Mouse (Mus musculus) heart, embryonic 10.5 days (tissue): ENCODE data around the gene Tmem221. TPM values are rescaled to one million over a fixed set of nuclear protein-coding genes. Genes with fewer than 3 reads are reported as not detected.
"Not testable (repeated sequence)": the region's sequence is repeated elsewhere in the genome, so short reads cannot be mapped to it uniquely, and the experiment has no call there.

Experiments
- DNase-seq: peaks from one replicate; pipeline ENCODE4 v3.0.0-alpha.2; 2017; ENCODE audit warnings: low spot score
- H3K27ac ChIP-seq: fragments of 300-500 bp; sonication (generic); 2 replicates; pipeline ENCODE4 v1.5.1; 2016; ENCODE audit warnings: mild to moderate bottlenecking
- H3K27me3 ChIP-seq: fragments of 300-500 bp; sonication (generic); 2 replicates; pipeline ENCODE4 v1.6.1; 2016; ENCODE audit warnings: mild to moderate bottlenecking; ENCODE audit not compliant: poor library complexity, insufficient read depth, severe bottlenecking
- H3K36me3 ChIP-seq: fragments of 300-500 bp; sonication (generic); 2 replicates; pipeline ENCODE4 v1.6.1; 2016; ENCODE audit warnings: mild to moderate bottlenecking, moderate library complexity
- H3K4me1 ChIP-seq: fragments of 300-500 bp; sonication (generic); 2 replicates; pipeline ENCODE4 v1.6.1; 2016; ENCODE audit warnings: mild to moderate bottlenecking
- H3K4me3 ChIP-seq: fragments of 300-500 bp; sonication (generic); 2 replicates; pipeline ENCODE4 v1.5.1; 2016; ENCODE audit warnings: mild to moderate bottlenecking, moderate library complexity
- H3K9me3 ChIP-seq: fragments of 300-500 bp; sonication (generic); 2 replicates; pipeline ENCODE4 v1.6.1; 2016; ENCODE audit warnings: mild to moderate bottlenecking, moderate library complexity
- WGBS: fragments of 180-500 bp; shearing (Covaris S2); methylation state at CpG from one replicate; pipeline ENCODE4 v1.1.7; 2016; 5-methylcytosine and 5-hydroxymethylcytosine counted together
- polyA plus RNA-seq: library from polyadenylated mRNA; unstranded; fragments of >200 nt; fragmentation: Nextera tagmentation; extraction: Ambion mirVana; gene quantifications from 2 replicates; pipeline ENCODE4 v1.2.1, GENCODE M21; 2016

Gene Tmem221
- polyA plus RNA-seq, 1 experiment from 2014 or later: 0.97 TPM

DNA sequence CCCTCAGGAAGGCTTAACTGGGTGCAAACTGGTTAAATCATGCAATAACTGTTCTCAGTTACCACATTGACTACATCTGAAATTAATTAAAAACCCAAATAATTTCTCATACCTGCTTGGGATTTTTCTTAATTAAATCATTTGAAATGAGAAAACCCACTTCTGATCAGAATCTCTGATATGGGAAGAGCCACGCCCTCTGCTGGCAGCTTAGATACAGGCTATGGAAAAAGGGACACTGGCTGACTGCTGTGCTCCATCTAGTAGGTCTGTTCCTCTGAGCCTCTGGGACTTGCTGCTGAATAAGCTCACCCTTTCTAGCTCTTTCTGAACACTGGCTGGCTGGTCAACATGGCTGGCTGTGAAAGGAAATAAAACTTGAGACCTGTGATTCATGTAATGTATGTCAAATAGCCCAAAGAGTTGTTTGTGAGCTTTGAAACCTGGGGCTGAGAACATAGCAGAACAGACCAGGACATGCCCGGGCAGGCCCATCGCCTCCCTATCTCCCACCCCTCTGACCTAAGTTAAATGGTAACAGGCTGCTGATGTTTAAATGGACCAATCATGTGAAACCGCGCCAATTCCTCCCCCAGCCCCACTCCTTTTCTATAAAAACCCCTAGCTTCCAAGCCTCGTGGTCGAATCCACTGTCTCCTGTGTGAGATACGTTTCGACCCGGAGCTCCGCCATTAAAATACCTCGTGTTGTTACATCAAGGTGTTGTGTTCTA, 27.8 kb downstream of the Tmem221 start:
- not testable (repeated sequence) for H3K4me3 ChIP-seq, H3K27ac ChIP-seq, H3K9me3 ChIP-seq, DNase-seq, H3K36me3 ChIP-seq
- WGBS: 70% methylated on average over 6 of the region's 12 CpGs
- H3K4me1 ChIP-seq: peaks cover 36% of the 10 kb centered on the region
- peaks cover 23% of the 10 kb centered on the region for H3K27me3 ChIP-seq

DNA sequence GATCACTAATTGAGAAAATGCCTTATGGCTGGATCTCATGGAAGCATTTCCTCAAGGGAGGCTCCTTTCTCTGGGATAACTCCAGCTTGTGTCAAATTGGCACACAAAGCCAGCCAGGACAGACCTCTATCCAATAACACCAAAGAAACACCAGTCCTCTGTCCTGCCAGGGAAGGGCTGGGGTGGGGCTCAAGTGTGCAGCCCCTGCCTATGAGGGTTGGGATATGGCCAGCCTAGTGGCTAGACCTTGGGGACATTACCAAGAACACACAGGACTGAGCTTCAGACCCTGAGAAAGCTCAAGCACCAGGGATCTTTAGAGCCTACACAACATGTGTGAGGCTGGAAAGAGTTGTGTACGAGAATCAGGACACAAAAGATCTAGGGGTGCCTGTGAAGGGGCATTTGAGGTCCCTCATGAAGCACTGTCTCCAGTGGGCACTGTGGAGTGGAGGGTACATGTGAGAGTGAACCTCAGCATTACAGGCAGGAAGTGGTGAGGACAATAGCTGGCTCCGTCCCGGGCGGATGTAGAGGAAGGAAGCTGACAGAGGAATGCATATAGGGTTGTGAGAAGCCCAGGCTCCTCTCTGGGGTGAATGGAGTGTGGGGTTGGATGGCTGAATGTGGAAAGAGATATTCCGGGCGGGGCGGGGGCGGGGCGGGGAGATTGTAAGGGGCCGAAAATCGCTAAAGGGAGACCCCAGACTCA, 30.2 kb downstream of the Tmem221 start:
- Histone ChIP-seq H3K4me3 (0 out of 2 replicates have a peak overlapping the region, but pooled peaks have one; percentile 1), H3K36me3 (no peaks in the 10 kb centered on the region), H3K9me3 (no peaks in the 10 kb centered on the region), H3K27me3 (peaks cover 40% of the 10 kb centered on the region), H3K27ac (peak overlapping the region; percentile 82), H3K4me1 (peaks cover 37% of the 10 kb centered on the region)
- WGBS: 66% methylated on average over 11 of the region's 11 CpGs
- DNase-seq: no peak

DNA sequence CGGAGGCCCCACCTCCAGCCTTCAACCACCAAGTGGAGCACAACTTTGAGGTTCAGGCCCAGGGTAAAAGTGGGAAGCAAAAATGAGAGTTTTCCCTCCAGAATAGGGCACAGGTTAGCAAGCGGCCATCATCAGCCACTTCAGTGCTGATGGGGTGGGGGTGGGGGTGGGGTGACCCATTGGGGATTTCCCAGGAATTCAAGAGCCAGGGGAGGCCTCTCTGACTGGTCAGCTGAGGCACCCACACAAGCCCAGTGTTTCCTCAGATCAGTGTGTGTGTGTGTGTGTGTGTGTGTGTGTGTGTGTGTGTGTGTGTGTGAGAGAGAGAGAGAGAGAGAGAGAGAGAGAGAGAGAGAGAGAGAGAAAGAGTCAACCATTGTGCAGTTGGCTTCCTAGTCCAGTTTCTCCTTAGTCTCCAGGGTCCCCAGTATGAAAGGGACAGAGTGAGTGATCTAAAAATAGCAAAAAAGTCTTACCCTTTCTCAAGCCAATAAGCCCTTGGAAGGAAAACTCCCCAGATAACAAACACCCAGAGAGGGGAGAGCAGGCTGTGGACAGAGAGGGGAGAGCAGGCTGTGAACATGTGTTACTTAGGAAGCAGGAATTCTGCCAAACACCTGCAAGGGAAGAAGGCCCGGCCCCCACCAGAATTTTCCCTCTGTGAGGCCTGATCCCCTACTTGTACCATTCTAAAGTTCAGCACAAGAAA, 31.4 kb downstream of the Tmem221 start:
- Histone ChIP-seq H3K4me3 (no peak overlapping the region), H3K9me3 (no peaks in the 10 kb centered on the region), H3K36me3 (no peaks in the 10 kb centered on the region), H3K27me3 (peaks cover 49% of the 10 kb centered on the region), H3K4me1 (peaks cover 40% of the 10 kb centered on the region), H3K27ac (peak overlapping the region; percentile 72)
- WGBS: 29% methylated on average over 3 of the region's 3 CpGs
- DNase-seq: no peak

DNA sequence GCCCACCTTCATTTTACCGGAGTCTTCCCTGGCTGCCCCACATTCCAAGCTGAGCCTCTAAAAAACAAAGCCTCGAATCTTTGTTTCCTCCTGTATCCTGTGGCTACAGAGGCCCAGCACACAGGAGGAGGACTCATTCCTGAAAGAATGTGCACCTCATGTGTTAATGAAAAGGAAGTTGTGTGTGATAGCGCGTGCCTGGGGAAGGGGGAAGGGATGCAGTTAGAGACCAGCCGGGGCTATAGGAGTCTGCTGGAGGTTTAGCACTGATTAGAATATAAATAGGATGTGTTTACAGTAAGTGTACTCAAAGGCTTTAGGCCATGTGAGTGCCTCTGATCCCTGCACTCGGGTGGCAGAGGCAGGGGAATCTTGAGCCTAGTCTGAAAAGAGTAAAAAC, 32.4 kb downstream of the Tmem221 start:
- H3K4me3 ChIP-seq: no peak overlapping the region
- H3K36me3 ChIP-seq: no peaks in the 10 kb centered on the region
- H3K27me3 ChIP-seq: peaks cover 51% of the 10 kb centered on the region
- no peaks in the 10 kb centered on the region for H3K9me3 ChIP-seq
- H3K27ac ChIP-seq: peak overlapping the region; percentile 84
- no peak for DNase-seq
- peaks cover 50% of the 10 kb centered on the region for H3K4me1 ChIP-seq
- 4% methylated on average over 6 of the region's 6 CpGs for WGBS

DNA sequence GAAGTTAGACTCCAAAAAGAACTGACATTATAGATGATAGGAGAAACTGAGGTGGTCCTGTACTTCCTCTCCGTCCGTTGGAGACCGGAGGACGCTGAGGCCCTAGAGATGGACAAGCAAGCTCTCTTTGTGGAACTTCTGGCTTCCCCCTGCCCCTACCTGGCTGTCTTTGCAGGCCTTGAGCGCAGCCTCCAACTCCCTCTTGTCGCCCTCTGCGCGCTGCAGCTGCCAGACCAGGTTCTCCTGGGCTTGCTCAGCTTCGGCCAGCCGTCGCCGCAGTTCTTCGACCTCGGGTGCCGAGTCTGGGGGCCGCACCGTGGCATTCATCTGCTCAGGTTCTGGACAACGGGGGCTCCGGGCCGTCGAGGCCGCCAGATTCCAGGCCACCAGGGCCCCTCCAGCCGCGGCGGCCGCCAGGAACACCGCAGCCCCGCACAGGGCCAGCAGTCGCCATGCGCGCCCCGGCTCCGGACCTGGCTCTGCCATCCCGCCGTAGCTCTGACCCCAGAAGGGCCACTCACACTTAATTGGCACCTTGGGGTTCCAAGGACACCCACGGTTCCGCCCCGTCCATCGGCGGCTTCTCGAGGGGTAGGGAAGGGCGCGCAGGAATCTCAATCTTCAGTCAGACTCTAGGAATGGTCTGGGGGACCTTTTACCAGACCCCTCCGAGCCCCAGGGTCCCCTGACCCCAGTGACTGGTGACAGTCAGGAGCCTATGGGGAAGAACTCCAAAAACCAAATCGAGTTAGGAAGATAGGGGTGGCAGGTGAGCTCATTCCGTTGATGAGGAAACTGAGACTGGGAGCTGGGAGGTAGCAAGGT, 33.2 kb downstream of the Tmem221 start, which contains the start of gene Ccdc194:
Gene Ccdc194 (minus strand): TSS at position 486 of the 825 bp plus-strand sequence.
- H3K27me3 ChIP-seq: peaks cover 55% of the 10 kb centered on the region
- H3K27ac ChIP-seq: peak within 1 kb of the TSS; percentile 84
- WGBS: 6% methylated on average over 46 of the region's 46 CpGs

DNA sequence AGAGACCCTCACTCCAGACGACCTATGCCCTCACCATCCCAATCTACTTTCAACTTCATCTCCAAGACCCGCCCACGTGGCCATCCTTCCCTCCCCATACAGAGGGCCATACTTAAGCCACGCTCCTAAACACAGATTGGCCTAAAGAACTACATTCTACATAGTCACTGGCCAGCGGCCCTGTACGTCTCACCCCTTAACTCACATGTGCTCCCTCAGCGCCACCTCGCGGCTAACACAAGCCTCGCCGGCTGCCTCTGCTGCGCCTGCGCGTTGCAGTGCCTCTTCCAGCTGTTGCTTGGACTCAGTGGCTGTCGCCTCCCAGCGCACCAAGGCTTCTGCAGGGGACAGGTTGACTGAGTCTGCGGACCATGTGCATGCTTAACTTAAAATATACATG, 37.0 kb downstream of the Tmem221 start:
- no peaks in the 10 kb centered on the region for H3K9me3 ChIP-seq
- DNase-seq: peak; percentile 96
- no peaks in the 10 kb centered on the region for H3K36me3 ChIP-seq
- H3K4me3 ChIP-seq: peak overlapping the region; percentile 27; the same call in 1 of the 2 replicates
- peaks cover 42% of the 10 kb centered on the region for H3K4me1 ChIP-seq
- H3K27ac ChIP-seq: peak overlapping the region; percentile 22; the same call in 1 of the 2 replicates
- 6% methylated on average over 17 of the region's 17 CpGs for WGBS
- peaks cover 45% of the 10 kb centered on the region for H3K27me3 ChIP-seq

More for the DNA sequence above, 33.2 kb downstream of the Tmem221 start, which contains the start of gene Ccdc194:
- Histone ChIP-seq H3K4me3 (peak within 1 kb of the TSS; percentile 54), H3K9me3 (no peaks in the 10 kb centered on the region), H3K4me1 (peaks cover 52% of the 10 kb centered on the region), H3K36me3 (no peaks in the 10 kb centered on the region)
- no peak for DNase-seq

DNA sequence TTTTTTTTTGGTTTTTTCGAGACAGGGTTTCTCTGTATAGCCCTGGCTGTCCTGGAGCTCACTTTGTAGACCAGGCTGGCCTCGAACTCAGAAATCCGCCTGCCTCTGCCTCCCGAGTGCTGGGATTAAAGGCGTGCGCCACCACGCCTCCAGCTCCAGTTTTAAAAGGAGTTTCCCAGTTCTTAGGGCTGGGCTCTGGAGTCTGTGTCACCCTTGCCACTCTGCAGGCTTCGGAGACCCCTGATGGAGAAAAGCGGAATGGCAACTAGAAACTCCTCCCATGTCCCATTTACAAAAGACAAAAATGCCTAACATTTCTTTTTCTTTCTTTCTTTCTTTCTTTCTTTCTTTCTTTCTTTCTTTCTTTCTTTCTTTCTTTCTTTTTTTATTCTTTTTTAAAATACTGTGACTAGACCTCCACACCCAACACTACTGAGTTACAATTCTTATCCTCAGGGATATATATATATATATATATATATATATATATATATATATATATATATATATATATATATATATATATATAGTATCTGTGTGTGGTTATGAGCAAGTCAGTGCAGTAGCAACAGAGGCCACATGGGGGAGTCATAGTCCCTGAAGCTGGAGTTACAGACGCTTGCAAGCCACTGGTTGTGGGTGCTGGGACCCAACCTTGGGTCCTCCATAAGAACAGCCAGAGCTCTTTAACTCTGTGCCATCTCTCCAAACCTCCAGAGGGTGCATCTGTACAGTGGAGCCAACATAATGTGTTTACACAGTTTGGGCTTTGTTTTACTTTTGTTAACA, 39.4 kb downstream of the Tmem221 start:
- H3K27ac ChIP-seq, H3K9me3 ChIP-seq, DNase-seq, H3K4me3 ChIP-seq, H3K36me3 ChIP-seq: not testable (repeated sequence)
- peaks cover 27% of the 10 kb centered on the region for H3K4me1 ChIP-seq
- peaks cover 21% of the 10 kb centered on the region; the same call in 1 of the 2 replicates for H3K27me3 ChIP-seq
- 41% methylated on average over 10 of the region's 10 CpGs for WGBS

DNA sequence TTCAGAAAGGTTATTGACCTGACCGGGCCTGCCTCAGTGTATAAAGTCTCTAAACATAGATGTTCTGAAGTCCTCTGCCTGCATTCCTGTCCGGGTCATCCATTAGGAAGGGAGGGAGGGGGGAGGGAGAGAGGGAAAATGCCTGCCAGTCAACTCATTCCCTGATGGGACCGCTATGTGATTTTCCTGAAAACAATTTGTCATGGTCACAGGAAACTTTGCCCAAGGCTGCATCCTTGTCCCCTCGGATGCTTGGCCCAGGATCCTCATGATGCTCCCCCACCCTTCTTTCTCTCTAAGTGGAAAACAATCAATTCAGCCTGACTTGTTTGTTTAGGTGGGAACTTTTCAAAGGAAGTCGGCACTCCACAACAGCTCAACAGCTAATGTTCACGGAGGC, 41.9 kb downstream of the Tmem221 start:
- Histone ChIP-seq H3K27ac (peak overlapping the region; percentile 38; the same call in 1 of the 2 replicates), H3K36me3 (no peaks in the 10 kb centered on the region), H3K4me1 (peaks cover 28% of the 10 kb centered on the region), H3K27me3 (0 out of 2 replicates have a peak, but pooled peaks cover 9% of the 10 kb centered on the region), H3K9me3 (no peaks in the 10 kb centered on the region), H3K4me3 (no peak overlapping the region)
- 14% methylated on average over 6 of the region's 6 CpGs for WGBS
- no peak for DNase-seq

DNA sequence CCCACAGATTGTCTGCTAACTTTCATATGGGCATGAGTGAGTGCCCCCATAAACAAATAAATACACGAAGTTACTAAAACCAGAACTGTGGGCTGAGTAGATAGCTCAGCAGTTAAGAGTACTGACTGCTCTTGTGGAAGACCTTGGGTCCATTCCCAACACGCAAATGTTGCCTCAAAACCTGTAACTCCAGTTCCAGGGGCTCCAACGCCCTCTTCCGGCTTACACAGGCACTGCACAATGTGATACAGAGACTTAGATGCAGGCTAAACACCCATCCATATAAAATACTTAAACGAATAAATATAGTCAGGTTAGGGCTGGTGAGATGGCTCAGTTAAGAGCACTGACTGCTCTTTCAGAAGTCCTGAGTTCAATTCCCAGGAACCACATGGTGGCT, 43.6 kb downstream of the Tmem221 start:
- 65% methylated on average over 5 of the region's 5 CpGs for WGBS
- DNase-seq: no peak
- no peak overlapping the region for H3K4me3 ChIP-seq
- H3K9me3 ChIP-seq: no peaks in the 10 kb centered on the region
- no peaks in the 10 kb centered on the region for H3K36me3 ChIP-seq
- H3K27ac ChIP-seq: no peak overlapping the region
- peaks cover 25% of the 10 kb centered on the region for H3K4me1 ChIP-seq
- peaks cover 20% of the 10 kb centered on the region for H3K27me3 ChIP-seq

DNA sequence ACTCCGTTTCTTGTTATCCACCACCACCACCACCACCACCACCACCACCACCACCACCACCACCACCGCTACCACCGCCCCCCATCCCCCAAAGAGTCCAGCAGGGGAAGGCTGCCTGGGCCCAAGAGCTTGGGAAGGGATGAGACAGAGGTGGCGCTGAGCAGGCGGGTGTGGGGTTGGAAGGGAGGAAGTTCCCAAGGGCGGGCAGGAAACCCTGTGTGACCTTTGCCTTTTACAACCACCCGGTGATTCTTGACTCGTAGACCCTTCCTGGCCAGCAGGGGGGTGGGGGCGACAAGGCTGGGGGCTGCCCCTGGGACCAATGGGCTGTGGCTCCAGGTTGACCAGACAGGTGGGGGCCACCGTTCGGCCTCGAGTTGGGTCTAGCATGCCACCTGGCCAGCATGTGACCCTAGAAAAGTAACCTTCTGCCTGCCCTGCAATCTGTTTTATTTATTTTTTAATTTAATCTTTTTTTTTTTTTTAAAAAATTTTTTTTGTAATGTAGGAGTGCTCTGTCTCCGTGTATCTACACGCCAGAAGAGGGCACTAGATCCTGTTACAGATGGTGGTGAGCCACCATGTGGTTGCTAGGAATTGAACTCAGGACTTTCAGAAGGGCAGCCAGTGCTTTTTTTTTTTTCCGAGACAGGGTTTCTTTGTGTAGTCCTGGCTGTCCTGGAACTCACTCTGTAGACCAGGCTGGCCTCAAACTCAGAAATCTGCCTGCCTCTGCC, 45.5 kb downstream of the Tmem221 start:
- Histone ChIP-seq H3K4me1 (peaks cover 25% of the 10 kb centered on the region), H3K4me3 (no peak overlapping the region), H3K27ac (0 out of 2 replicates have a peak overlapping the region, but pooled peaks have one; percentile 57), H3K27me3 (peaks cover 38% of the 10 kb centered on the region), H3K36me3 (no peaks in the 10 kb centered on the region), H3K9me3 (no peaks in the 10 kb centered on the region)
- no peak for DNase-seq
- 53% methylated on average over 15 of the region's 15 CpGs for WGBS

DNA sequence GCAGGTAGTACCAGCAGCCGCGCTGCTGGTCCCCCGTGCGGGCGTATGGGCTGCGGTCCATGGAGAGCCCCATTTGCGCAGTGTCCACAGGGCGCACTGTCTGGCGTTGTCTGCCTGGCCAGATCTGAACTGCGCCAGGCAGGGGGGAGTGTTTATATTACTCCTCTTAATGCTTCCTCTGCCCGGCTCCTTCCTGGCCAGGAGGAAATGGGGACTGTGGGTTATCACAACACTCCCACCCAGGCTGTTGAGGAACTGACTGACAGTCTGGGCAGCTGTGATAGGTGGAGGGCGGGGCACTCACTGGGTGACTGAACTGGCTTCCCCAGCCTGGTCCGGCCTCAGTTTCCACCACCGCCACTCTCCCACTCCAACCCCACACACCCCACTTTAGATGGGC, 47.0 kb downstream of the Tmem221 start, which contains the start of gene Plvap:
Gene Plvap (minus strand): TSS at position 109 of the 400 bp plus-strand sequence.
- DNase-seq: peak; percentile 83
- peak within 1 kb of the TSS; percentile 74 for H3K27ac ChIP-seq
- H3K4me1 ChIP-seq: peaks cover 31% of the 10 kb centered on the region
- WGBS: 21% methylated on average over 14 of the region's 14 CpGs
- H3K36me3 ChIP-seq: no peaks in the 10 kb centered on the region
- peaks cover 53% of the 10 kb centered on the region for H3K27me3 ChIP-seq
- H3K9me3 ChIP-seq: no peaks in the 10 kb centered on the region
- H3K4me3 ChIP-seq: peak within 1 kb of the TSS; percentile 53
